Comparison of ENCODE assay signal across 8 mouse cellular contexts in genomic region chr17:34661121-34661591, GRCm38 (mm10). TPM values are rescaled to one million over a fixed set of nuclear protein-coding genes. Genes with fewer than 3 reads are reported as not detected.
A peak's percentile ranks its signal among the peaks of the same experiment; 100 is the strongest.
DNase-seq lines count a peak whose midpoint lies in the region; ATAC-seq and TF ChIP-seq lines count a peak whose summit lies in the region.

No protein-coding gene starts in this region.

- WGBS in forebrain, embryonic 13.5 days = 11% methylated on average over 19 of the region's 19 CpGs
- 11% methylated on average over 19 of the region's 19 CpGs for WGBS in hindbrain, embryonic 14.5 days
- 5% methylated on average over 19 of the region's 19 CpGs for WGBS in olfactory bulb, adult 2 months

- TF ChIP-seq CTCF in olfactory bulb, adult 2 months (IDR thresholded peaks at IDR 0.05; ENCODE audit: insufficient read depth, low read depth, low read length) = no peak

- no peak overlapping the region for H3K27ac ChIP-seq in forebrain, embryonic 13.5 days
- H3K27ac ChIP-seq in hindbrain, embryonic 14.5 days = no peak overlapping the region
- no peak overlapping the region for H3K27ac ChIP-seq in olfactory bulb, adult 2 months (ENCODE audit: insufficient read depth, low read depth, low read length)

- H3K9me3 ChIP-seq in forebrain, embryonic 13.5 days (replicated peaks) = no peaks in the 10 kb centered on the region
- H3K9me3 ChIP-seq in hindbrain, embryonic 14.5 days (ENCODE audit: control insufficient read depth, low read length) = no peaks in the 10 kb centered on the region

- ATAC-seq in forebrain, embryonic 13.5 days = no peak
- ATAC-seq in hindbrain, embryonic 14.5 days (ENCODE audit: low FRiP score) = no peak

- DNase-seq in adrenal gland, adult (ENCODE audit: inconsistent age in 2 of 2, low spot score in 1 of 2) = peak; percentile 80 to 84
- no peak for DNase-seq in adrenal gland, adult 18-20 months (ENCODE audit: low spot score in 2 of 2)
- DNase-seq in hindbrain, embryonic 14.5 days (ENCODE audit: low spot score) = no peak
- peak; percentile 25 for DNase-seq in liver
- no peak for DNase-seq in left cerebral cortex, adult 9 months (ENCODE audit: low spot score in 2 of 2)
- no peak for DNase-seq in thymus, postnatal 14 days

- no peaks in the 10 kb centered on the region for H3K4me1 ChIP-seq in forebrain, embryonic 13.5 days
- H3K4me1 ChIP-seq in hindbrain, embryonic 14.5 days (replicated peaks; ENCODE audit: control insufficient read depth, insufficient read depth, low read length) = no peaks in the 10 kb centered on the region
- H3K4me1 ChIP-seq in olfactory bulb, adult 2 months (ENCODE audit: control insufficient read depth, insufficient read depth, low read length) = peaks cover 24% of the 10 kb centered on the region

- H3K4me3 ChIP-seq in forebrain, embryonic 13.5 days = no peak overlapping the region
- H3K4me3 ChIP-seq in hindbrain, embryonic 14.5 days (replicated peaks; ENCODE audit: low read length) = no peak overlapping the region; the same call in 1 of the 2 replicates
- H3K4me3 ChIP-seq in olfactory bulb, adult 2 months (ENCODE audit: insufficient read depth, low read depth, low read length) = peak overlapping the region; percentile 20

- no peaks in the 10 kb centered on the region for H3K36me3 ChIP-seq in forebrain, embryonic 13.5 days (ENCODE audit: poor library complexity, severe bottlenecking)
- H3K36me3 ChIP-seq in hindbrain, embryonic 14.5 days (replicated peaks; ENCODE audit: control insufficient read depth, insufficient read depth) = no peaks in the 10 kb centered on the region

- no peak for TF ChIP-seq POLR2A in olfactory bulb, adult 2 months (IDR thresholded peaks at IDR 0.05; ENCODE audit: insufficient read depth, low read depth, low read length)

- H3K27me3 ChIP-seq in forebrain, embryonic 13.5 days = peaks cover 53% of the 10 kb centered on the region
- H3K27me3 ChIP-seq in hindbrain, embryonic 14.5 days (ENCODE audit: control insufficient read depth, insufficient read depth, low read length) = peaks cover 19% of the 10 kb centered on the region

- no peak overlapping the region for H3K9ac ChIP-seq in forebrain, embryonic 13.5 days
- no peak overlapping the region for H3K9ac ChIP-seq in hindbrain, embryonic 14.5 days

- peak overlapping the region; percentile 32; the same call in 1 of the 2 replicates for H3K4me2 ChIP-seq in forebrain, embryonic 13.5 days
- H3K4me2 ChIP-seq in hindbrain, embryonic 14.5 days (replicated peaks) = peak overlapping the region; percentile 29

RNA-seq across cellular contexts. Expression of gene Tnxb, which starts 9.2 kb away (rescaled TPM):
- 10 to 100 TPM; 19.8 to 25.2 TPM for total RNA-seq in adrenal gland, adult 18-20 months (2021)
- 0.01 and 0.05 TPM in 2 replicates for polyA plus RNA-seq in forebrain, embryonic 13.5 days (2015; fragmentation: Nextera tagmentation; extraction: Ambion mirVana)
- 0.24 and 0.43 TPM in 2 replicates for polyA plus RNA-seq in hindbrain, embryonic 14.5 days (2014; fragmentation: Nextera tagmentation; extraction: Ambion mirVana)
- polyA plus RNA-seq in olfactory bulb, adult 2 months (2012; ENCODE audit: insufficient read depth, insufficient read length, low replicate concordance, missing spikeins) = not detected in 2 replicates

RNA-seq across cellular contexts. Expression of gene Atf6b, which starts 14.2 kb away (rescaled TPM):
- total RNA-seq in adrenal gland, adult 18-20 months (2021) = 10 to 100 TPM; 46.5 to 48.6 TPM
- 95.9 and 105 TPM in 2 replicates for polyA plus RNA-seq in forebrain, embryonic 13.5 days (2015; fragmentation: Nextera tagmentation; extraction: Ambion mirVana)
- polyA plus RNA-seq in hindbrain, embryonic 14.5 days (2014; fragmentation: Nextera tagmentation; extraction: Ambion mirVana) = 84.7 and 87.6 TPM in 2 replicates
- polyA plus RNA-seq in olfactory bulb, adult 2 months (2012; ENCODE audit: insufficient read depth, insufficient read length, low replicate concordance, missing spikeins) = not detected in 2 replicates

RNA-seq across cellular contexts. Expression of gene Fkbpl, which starts 16.6 kb away (rescaled TPM):
- 10 to 100 TPM; 12.8 to 17.5 TPM for total RNA-seq in adrenal gland, adult 18-20 months (2021)
- 14.7 and 16.1 TPM in 2 replicates for polyA plus RNA-seq in forebrain, embryonic 13.5 days (2015; fragmentation: Nextera tagmentation; extraction: Ambion mirVana)
- 11.7 and 12.9 TPM in 2 replicates for polyA plus RNA-seq in hindbrain, embryonic 14.5 days (2014; fragmentation: Nextera tagmentation; extraction: Ambion mirVana)
- not detected in 2 replicates for polyA plus RNA-seq in olfactory bulb, adult 2 months (2012; ENCODE audit: insufficient read depth, insufficient read length, low replicate concordance, missing spikeins)

RNA-seq across cellular contexts. Expression of gene Prrt1, which starts 31.8 kb away (rescaled TPM):
- total RNA-seq in adrenal gland, adult 18-20 months (2021) = 10 to 100 TPM; 10.4 to 17.9 TPM
- 2.8 and 6.0 TPM in 2 replicates for polyA plus RNA-seq in forebrain, embryonic 13.5 days (2015; fragmentation: Nextera tagmentation; extraction: Ambion mirVana)
- polyA plus RNA-seq in hindbrain, embryonic 14.5 days (2014; fragmentation: Nextera tagmentation; extraction: Ambion mirVana) = 7.3 and 8.6 TPM in 2 replicates
- polyA plus RNA-seq in olfactory bulb, adult 2 months (2012; ENCODE audit: insufficient read depth, insufficient read length, low replicate concordance, missing spikeins) = not detected in 2 replicates

RNA-seq across cellular contexts. Expression of gene Ppt2, which starts 32.8 kb away (rescaled TPM):
- total RNA-seq in adrenal gland, adult 18-20 months (2021) = 10 to 100 TPM; 56.9 to 71.5 TPM
- 15.9 and 19.7 TPM in 2 replicates for polyA plus RNA-seq in forebrain, embryonic 13.5 days (2015; fragmentation: Nextera tagmentation; extraction: Ambion mirVana)
- polyA plus RNA-seq in hindbrain, embryonic 14.5 days (2014; fragmentation: Nextera tagmentation; extraction: Ambion mirVana) = 22.2 and 25.4 TPM in 2 replicates
- not detected in 2 replicates for polyA plus RNA-seq in olfactory bulb, adult 2 months (2012; ENCODE audit: insufficient read depth, insufficient read length, low replicate concordance, missing spikeins)

Comparison
In these comparisons a context has a peak if more than half of its experiments do, and no peak if none do; other contexts are left out.
1. DNase-seq: peak in adrenal gland, adult (2 of 2) and liver (single experiment); none in adrenal gland, adult 18-20 months (0 of 2), hindbrain, embryonic 14.5 days (single experiment), left cerebral cortex, adult 9 months (0 of 2) and thymus, postnatal 14 days (single experiment).
2. RNA of gene Fkbpl, which starts 16.6 kb away (polyA plus RNA-seq): 14.7 to 16.1 TPM in forebrain, embryonic 13.5 days and 11.7 to 12.9 TPM in hindbrain, embryonic 14.5 days; not detected in olfactory bulb, adult 2 months; every median in the first group is over 10 times any median in the second.